Mouse (Mus musculus): ENCODE measurements around the gene Rfc5. TPM values are rescaled to one million over a fixed set of nuclear protein-coding genes. Genes with fewer than 3 reads are reported as not detected.

Gene Rfc5
- polyA plus RNA-seq, 1 experiment from 2014 or later: 23.9 TPM

DNA sequence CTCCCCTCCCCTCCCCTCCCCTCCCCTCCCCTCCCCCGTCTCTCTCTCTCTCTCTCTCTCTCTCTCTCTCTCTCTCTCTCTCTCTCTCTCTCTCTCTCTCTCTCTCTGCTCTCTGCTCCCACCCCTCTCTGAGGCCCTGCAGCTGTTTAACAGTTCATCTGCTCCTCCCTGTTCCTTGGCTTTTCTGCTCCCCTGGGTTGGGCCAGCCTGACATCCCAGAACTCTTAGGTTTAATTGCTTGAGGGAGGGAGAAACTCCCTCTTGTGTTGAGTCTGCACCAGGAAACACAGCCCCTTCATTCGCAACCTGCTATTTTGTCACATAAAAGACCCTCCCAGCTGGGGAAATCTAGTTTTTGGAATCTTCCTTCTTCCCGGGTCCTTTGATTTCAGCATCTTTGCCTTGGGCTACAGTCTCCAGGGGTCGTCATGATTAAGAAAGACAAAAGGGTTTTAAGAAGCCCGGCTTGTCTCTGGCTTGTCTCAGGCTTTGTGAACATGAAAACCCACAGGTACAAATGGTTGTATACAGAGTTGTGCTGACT is 9.2 kb upstream of the Rfc5 start:
- H3K4me1 ChIP-seq (ENCODE audit: insufficient read depth): no peaks in the 10 kb centered on the region; the same call in 1 of the 2 replicates
- H3K4me2 ChIP-seq (ENCODE audit: low read depth, low read length): no peak overlapping the region
- no peaks in the 10 kb centered on the region for H3K27me3 ChIP-seq (ENCODE audit: insufficient read depth, low read length)
- H3K4me3 ChIP-seq (ENCODE audit: low read depth, low read length): no peak overlapping the region
- WGBS (ENCODE audit: insufficient replicate concordance): 71% methylated on average over 4 of the region's 5 CpGs
- H3K27ac ChIP-seq (ENCODE audit: low read depth): no peak overlapping the region
- DNase-seq (no peak), ATAC-seq (no peak)
- H3K9ac ChIP-seq (replicated peaks): no peak overlapping the region
- no peaks in the 10 kb centered on the region for H3K36me3 ChIP-seq (replicated peaks; ENCODE audit: insufficient read depth, low read length)
- TF ChIP-seq CTCF (IDR thresholded peaks at IDR 0.05; ENCODE audit: low read depth) (no peak), EP300 (IDR thresholded peaks at IDR 0.05; ENCODE audit: low read depth) (no peak)
- no peaks in the 10 kb centered on the region; the same call in 1 of the 2 replicates for H3K9me3 ChIP-seq (ENCODE audit: low read length)

DNA sequence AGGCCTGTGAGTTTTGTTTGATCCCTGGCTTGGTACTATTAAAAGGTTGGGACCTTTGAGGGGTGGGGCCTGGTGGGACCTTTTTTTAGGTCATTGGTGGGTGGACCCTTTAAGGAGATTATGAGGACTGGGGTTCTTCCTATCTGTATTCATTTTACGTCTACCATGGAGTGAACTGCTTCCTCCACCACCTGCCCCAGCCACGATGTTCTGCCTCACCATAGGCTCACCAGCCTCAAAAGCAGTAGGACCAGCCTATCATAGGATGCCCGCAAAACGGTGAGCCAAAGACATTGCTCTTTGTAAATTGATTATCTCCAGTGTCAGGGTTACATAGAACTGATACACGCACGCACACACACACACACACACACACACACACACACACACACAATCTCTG is 8.5 kb upstream of the Rfc5 start:
- Histone ChIP-seq H3K9ac (replicated peaks) (no peak overlapping the region), H3K4me2 (ENCODE audit: low read depth, low read length) (no peak overlapping the region), H3K9me3 (ENCODE audit: low read length) (no peaks in the 10 kb centered on the region; the same call in 1 of the 2 replicates), H3K36me3 (replicated peaks; ENCODE audit: insufficient read depth, low read length) (no peaks in the 10 kb centered on the region), H3K27me3 (ENCODE audit: insufficient read depth, low read length) (no peaks in the 10 kb centered on the region), H3K4me1 (ENCODE audit: insufficient read depth) (no peaks in the 10 kb centered on the region; the same call in 1 of the 2 replicates), H3K4me3 (ENCODE audit: low read depth, low read length) (no peak overlapping the region), H3K27ac (ENCODE audit: low read depth) (no peak overlapping the region)
- no peak for DNase-seq
- WGBS (ENCODE audit: insufficient replicate concordance): 68% methylated on average over 6 of the region's 6 CpGs
- no peak for ATAC-seq
- TF ChIP-seq EP300 (IDR thresholded peaks at IDR 0.05; ENCODE audit: low read depth): no peak
- no peak for TF ChIP-seq CTCF (IDR thresholded peaks at IDR 0.05; ENCODE audit: low read depth)

DNA sequence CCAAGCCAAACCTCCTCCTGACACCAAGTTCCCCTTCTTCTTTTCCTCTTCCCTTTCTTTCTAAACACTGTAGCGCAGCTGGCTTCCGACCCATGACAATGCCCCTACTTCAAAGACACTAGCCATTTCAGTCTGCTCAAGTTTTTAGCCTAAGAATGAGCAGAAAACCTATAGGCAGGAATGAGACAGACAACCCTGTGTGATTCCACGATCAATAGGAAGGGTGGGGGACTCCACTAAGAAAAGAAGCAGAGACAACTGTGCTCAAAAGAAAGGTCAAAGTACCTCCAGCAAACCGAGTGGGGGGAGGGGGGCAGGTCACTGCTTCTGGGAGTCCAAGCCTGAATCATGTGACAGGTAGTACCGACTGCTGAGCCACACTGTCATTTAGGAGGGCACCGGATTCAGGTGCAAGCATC is 7.8 kb upstream of the Rfc5 start:
- WGBS (ENCODE audit: insufficient replicate concordance): 38% methylated on average over 6 of the region's 6 CpGs
- Histone ChIP-seq H3K4me3 (ENCODE audit: low read depth, low read length) (no peak overlapping the region), H3K4me2 (ENCODE audit: low read depth, low read length) (no peak overlapping the region), H3K27ac (ENCODE audit: low read depth) (no peak overlapping the region), H3K9me3 (ENCODE audit: low read length) (peaks cover 3% of the 10 kb centered on the region; the same call in 1 of the 2 replicates), H3K27me3 (ENCODE audit: insufficient read depth, low read length) (no peaks in the 10 kb centered on the region), H3K36me3 (replicated peaks; ENCODE audit: insufficient read depth, low read length) (no peaks in the 10 kb centered on the region), H3K4me1 (ENCODE audit: insufficient read depth) (no peaks in the 10 kb centered on the region; the same call in 1 of the 2 replicates), H3K9ac (replicated peaks) (no peak overlapping the region)
- no peak for TF ChIP-seq EP300 (IDR thresholded peaks at IDR 0.05; ENCODE audit: low read depth)
- no peak for TF ChIP-seq CTCF (IDR thresholded peaks at IDR 0.05; ENCODE audit: low read depth)
- no peak for ATAC-seq
- no peak for DNase-seq

GRCm38 (mm10) chr5:117395834-117396233 is 7.0 kb upstream of the Rfc5 start:
- 70% methylated on average over 5 of the region's 5 CpGs for WGBS (ENCODE audit: insufficient replicate concordance)
- H3K4me3 ChIP-seq (ENCODE audit: low read depth, low read length): no peak overlapping the region
- no peak overlapping the region for H3K27ac ChIP-seq (ENCODE audit: low read depth)
- TF ChIP-seq EP300 (IDR thresholded peaks at IDR 0.05; ENCODE audit: low read depth): no peak
- TF ChIP-seq CTCF (IDR thresholded peaks at IDR 0.05; ENCODE audit: low read depth): no peak
- no peaks in the 10 kb centered on the region for H3K27me3 ChIP-seq (ENCODE audit: insufficient read depth, low read length)
- H3K9me3 ChIP-seq (ENCODE audit: low read length): peaks cover 4% of the 10 kb centered on the region; the same call in 1 of the 2 replicates
- no peak for DNase-seq
- no peaks in the 10 kb centered on the region for H3K36me3 ChIP-seq (replicated peaks; ENCODE audit: insufficient read depth, low read length)
- no peaks in the 10 kb centered on the region; the same call in 1 of the 2 replicates for H3K4me1 ChIP-seq (ENCODE audit: insufficient read depth)
- H3K9ac ChIP-seq (replicated peaks): no peak overlapping the region
- no peak for ATAC-seq
- H3K4me2 ChIP-seq (ENCODE audit: low read depth, low read length): no peak overlapping the region

DNA sequence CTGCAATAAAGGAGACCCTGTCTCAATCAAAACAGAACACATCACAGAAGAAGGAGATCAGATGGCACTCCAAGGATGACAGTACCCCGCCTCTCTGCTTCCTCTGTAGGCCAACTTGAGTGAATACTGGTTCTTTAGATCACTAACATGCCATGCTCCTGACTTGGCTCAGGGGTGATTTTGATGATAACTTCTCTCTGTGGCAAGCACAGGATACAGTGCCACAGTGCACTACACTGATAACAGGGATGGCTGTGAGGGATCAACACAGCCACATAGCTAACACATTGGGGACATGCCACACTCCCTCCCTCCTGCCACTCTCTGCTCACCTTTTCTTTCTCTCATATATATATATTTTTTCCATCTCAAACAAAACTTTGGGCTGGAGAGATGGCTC is 2.0 kb upstream of the Rfc5 start:
- Histone ChIP-seq H3K4me2 (ENCODE audit: low read depth, low read length) (no peak overlapping the region), H3K27ac (ENCODE audit: low read depth) (no peak overlapping the region), H3K4me1 (ENCODE audit: insufficient read depth) (peaks cover 7% of the 10 kb centered on the region; the same call in 1 of the 2 replicates), H3K9me3 (ENCODE audit: low read length) (peaks cover 4% of the 10 kb centered on the region; the same call in 1 of the 2 replicates), H3K9ac (replicated peaks) (no peak overlapping the region), H3K36me3 (replicated peaks; ENCODE audit: insufficient read depth, low read length) (no peaks in the 10 kb centered on the region), H3K27me3 (ENCODE audit: insufficient read depth, low read length) (no peaks in the 10 kb centered on the region), H3K4me3 (ENCODE audit: low read depth, low read length) (no peak overlapping the region)
- DNase-seq (no peak), ATAC-seq (no peak)
- WGBS (ENCODE audit: insufficient replicate concordance): 78% methylated on average over 1 of the region's 1 CpGs
- TF ChIP-seq CTCF (IDR thresholded peaks at IDR 0.05; ENCODE audit: low read depth) (no peak), EP300 (IDR thresholded peaks at IDR 0.05; ENCODE audit: low read depth) (no peak)

DNA sequence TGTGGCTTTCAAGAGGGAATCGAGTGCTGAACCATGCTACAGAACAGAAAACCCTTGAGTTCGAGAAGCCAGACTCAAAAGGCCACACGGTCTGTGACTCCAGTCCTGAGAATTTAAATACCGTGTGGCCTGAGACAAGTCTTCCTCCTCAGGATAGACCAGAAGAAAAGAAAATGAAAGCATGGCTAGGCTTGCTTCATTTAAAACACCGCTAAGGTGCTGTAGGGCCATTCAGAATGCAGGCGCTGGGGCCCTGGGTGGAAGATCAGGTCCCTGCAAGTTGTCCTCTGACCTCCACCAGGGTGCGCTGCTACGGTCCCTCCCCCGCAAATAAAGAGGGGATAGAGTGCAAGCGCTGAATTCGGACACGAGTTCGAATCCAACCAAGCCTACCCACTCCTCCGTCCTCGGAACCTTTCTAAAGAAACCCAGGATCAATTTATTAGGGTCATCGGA is 523 bp downstream of the Rfc5 start:
- Histone ChIP-seq H3K9me3 (ENCODE audit: low read length) (peaks cover 4% of the 10 kb centered on the region; the same call in 1 of the 2 replicates), H3K9ac (replicated peaks) (peak overlapping the region; percentile 86), H3K27me3 (ENCODE audit: insufficient read depth, low read length) (no peaks in the 10 kb centered on the region), H3K36me3 (replicated peaks; ENCODE audit: insufficient read depth, low read length) (peaks cover 15% of the 10 kb centered on the region), H3K4me3 (ENCODE audit: low read depth, low read length) (peak overlapping the region; percentile 73), H3K4me2 (ENCODE audit: low read depth, low read length) (peak overlapping the region; percentile 85), H3K27ac (ENCODE audit: low read depth) (0 out of 2 replicates have a peak overlapping the region, but pooled peaks have one; percentile 49), H3K4me1 (ENCODE audit: insufficient read depth) (peaks cover 7% of the 10 kb centered on the region; the same call in 1 of the 2 replicates)
- WGBS (ENCODE audit: insufficient replicate concordance): 7% methylated on average over 16 of the region's 16 CpGs
- no peak for TF ChIP-seq EP300 (IDR thresholded peaks at IDR 0.05; ENCODE audit: low read depth)
- TF ChIP-seq CTCF (IDR thresholded peaks at IDR 0.05; ENCODE audit: low read depth): peak; percentile 75
- ATAC-seq (peak; percentile 78), DNase-seq (peak; percentile 76)

Data from liver, postnatal 0 days (tissue).